Mouse (Mus musculus): ENCODE results near the gene Hoxc4. TPM values are rescaled to one million over a fixed set of nuclear protein-coding genes. Genes with fewer than 3 reads are reported as not detected.
A peak's percentile ranks its signal among the peaks of the same experiment; 100 is the strongest.

The Hoxc4 gene
- polyA plus RNA-seq, 1 experiment from 2014 or later, result 0.45 TPM

DNA sequence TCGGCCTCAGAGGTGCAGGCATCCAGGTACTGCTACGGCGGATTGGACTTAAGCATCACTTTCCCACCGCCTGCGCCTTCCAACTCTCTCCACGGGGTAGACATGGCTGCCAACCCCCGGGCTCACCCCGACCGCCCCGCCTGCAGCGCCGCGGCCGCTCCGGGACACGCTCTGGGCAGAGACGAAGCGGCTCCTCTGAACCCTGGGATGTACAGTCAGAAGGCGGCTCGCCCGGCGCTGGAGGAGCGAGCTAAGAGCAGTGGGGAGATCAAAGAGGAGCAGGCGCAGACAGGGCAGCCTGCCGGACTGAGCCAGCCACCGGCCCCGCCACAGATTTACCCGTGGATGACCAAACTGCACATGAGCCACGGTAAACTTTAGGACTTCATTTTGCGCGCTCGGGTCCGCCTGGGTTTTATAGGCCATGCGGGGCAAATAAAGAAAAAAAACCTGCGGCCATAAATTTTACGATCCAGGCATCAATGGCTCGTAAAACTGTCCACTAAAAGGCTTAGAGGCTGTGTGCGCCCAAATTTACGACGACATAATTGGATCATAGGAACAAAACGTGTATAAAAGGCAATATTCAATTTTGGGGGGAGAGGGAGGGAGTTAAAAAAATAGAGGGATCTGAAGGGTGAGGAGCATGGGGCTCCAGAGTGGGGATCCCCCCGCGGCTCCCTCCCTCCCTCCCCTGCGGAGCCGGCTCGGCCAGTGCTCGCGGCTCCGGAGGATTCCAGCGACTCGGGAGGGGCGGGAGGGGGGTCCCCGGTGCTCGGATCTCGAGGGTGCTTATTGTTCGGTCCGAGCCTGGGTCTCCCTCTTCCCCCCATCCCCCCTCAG, 4.3 kb upstream of the Hoxc4 start:
- H3K4me2 ChIP-seq (ENCODE audit: low read depth, low read length), result peak overlapping the region; percentile 31; the same call in 1 of the 2 replicates
- H3K36me3 ChIP-seq (ENCODE audit: control insufficient read depth, insufficient read depth), result no peaks in the 10 kb centered on the region
- H3K9me3 ChIP-seq (replicated peaks; ENCODE audit: control insufficient read depth, low read length), result no peaks in the 10 kb centered on the region
- H3K4me3 ChIP-seq (ENCODE audit: low read length), result peak overlapping the region; percentile 15; the same call in 1 of the 2 replicates
- peaks cover 95% of the 10 kb centered on the region for H3K27me3 ChIP-seq (ENCODE audit: control insufficient read depth, insufficient read depth, low read length)
- ATAC-seq (replicated peaks; ENCODE audit: extremely low read depth, insufficient read depth, low FRiP score), result no peak
- H3K9ac ChIP-seq (ENCODE audit: low read length), result no peak overlapping the region
- WGBS, result under 1% methylated on average over 51 of the region's 57 CpGs
- H3K4me1 ChIP-seq (ENCODE audit: control insufficient read depth, insufficient read depth, low read length), result no peaks in the 10 kb centered on the region; the same call in 1 of the 2 replicates
- H3K27ac ChIP-seq (ENCODE audit: low read length), result no peak overlapping the region

DNA sequence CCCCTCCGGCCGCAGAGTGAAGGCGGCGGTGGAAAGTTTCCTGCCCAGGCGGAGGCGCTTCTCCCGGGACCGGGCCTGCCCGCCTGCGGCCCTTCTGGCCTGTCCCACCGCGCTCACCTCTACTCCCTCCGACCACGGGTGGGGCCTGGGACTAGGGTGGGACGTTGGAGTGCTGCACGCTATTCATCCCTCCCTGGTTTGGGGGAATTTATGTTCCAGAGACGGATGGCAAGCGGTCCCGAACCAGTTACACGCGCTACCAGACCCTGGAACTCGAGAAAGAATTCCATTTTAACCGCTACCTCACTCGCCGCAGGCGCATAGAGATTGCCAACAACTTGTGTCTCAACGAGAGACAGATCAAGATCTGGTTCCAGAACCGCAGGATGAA, 3.7 kb upstream of the Hoxc4 start:
- no peaks in the 10 kb centered on the region for H3K36me3 ChIP-seq (ENCODE audit: control insufficient read depth, insufficient read depth)
- no peak overlapping the region for H3K4me3 ChIP-seq (ENCODE audit: low read length)
- no peak overlapping the region for H3K9ac ChIP-seq (ENCODE audit: low read length)
- no peak overlapping the region for H3K27ac ChIP-seq (ENCODE audit: low read length)
- no peaks in the 10 kb centered on the region for H3K9me3 ChIP-seq (replicated peaks; ENCODE audit: control insufficient read depth, low read length)
- H3K4me2 ChIP-seq (ENCODE audit: low read depth, low read length), result no peak overlapping the region
- ATAC-seq (replicated peaks; ENCODE audit: extremely low read depth, insufficient read depth, low FRiP score), result no peak
- peaks cover 98% of the 10 kb centered on the region for H3K27me3 ChIP-seq (ENCODE audit: control insufficient read depth, insufficient read depth, low read length)
- 3% methylated on average over 23 of the region's 28 CpGs for WGBS
- no peaks in the 10 kb centered on the region; the same call in 1 of the 2 replicates for H3K4me1 ChIP-seq (ENCODE audit: control insufficient read depth, insufficient read depth, low read length)

GRCm38 (mm10) chr15:103015406-103016166, 3.1 kb upstream of the Hoxc4 start:
- Histone ChIP-seq H3K4me2 (ENCODE audit: low read depth, low read length) (no peak overlapping the region), H3K4me3 (ENCODE audit: low read length) (no peak overlapping the region), H3K4me1 (ENCODE audit: control insufficient read depth, insufficient read depth, low read length) (no peaks in the 10 kb centered on the region; the same call in 1 of the 2 replicates), H3K9ac (ENCODE audit: low read length) (no peak overlapping the region), H3K9me3 (replicated peaks; ENCODE audit: control insufficient read depth, low read length) (no peaks in the 10 kb centered on the region), H3K36me3 (ENCODE audit: control insufficient read depth, insufficient read depth) (no peaks in the 10 kb centered on the region), H3K27ac (ENCODE audit: low read length) (no peak overlapping the region), H3K27me3 (ENCODE audit: control insufficient read depth, insufficient read depth, low read length) (peaks cover 98% of the 10 kb centered on the region)
- no peak for ATAC-seq (replicated peaks; ENCODE audit: extremely low read depth, insufficient read depth, low FRiP score)
- WGBS, result 6% methylated on average over 19 of the region's 19 CpGs

- Histone ChIP-seq H3K36me3 (ENCODE audit: control insufficient read depth, insufficient read depth) (no peaks in the 10 kb centered on the region), H3K27ac (ENCODE audit: low read length) (no peak overlapping the region), H3K9me3 (replicated peaks; ENCODE audit: control insufficient read depth, low read length) (no peaks in the 10 kb centered on the region), H3K4me2 (ENCODE audit: low read depth, low read length) (no peak overlapping the region), H3K9ac (ENCODE audit: low read length) (no peak overlapping the region), H3K4me1 (ENCODE audit: control insufficient read depth, insufficient read depth, low read length) (no peaks in the 10 kb centered on the region), H3K4me3 (ENCODE audit: low read length) (no peak overlapping the region), H3K27me3 (ENCODE audit: control insufficient read depth, insufficient read depth, low read length) (peaks cover 95% of the 10 kb centered on the region)
- ATAC-seq (replicated peaks; ENCODE audit: extremely low read depth, insufficient read depth, low FRiP score), result no peak
- under 1% methylated on average over 8 of the region's 8 CpGs for WGBS
Observed at GRCm38 (mm10) chr15:103020899-103021418, 2.2 kb downstream of the Hoxc4 start.

DNA sequence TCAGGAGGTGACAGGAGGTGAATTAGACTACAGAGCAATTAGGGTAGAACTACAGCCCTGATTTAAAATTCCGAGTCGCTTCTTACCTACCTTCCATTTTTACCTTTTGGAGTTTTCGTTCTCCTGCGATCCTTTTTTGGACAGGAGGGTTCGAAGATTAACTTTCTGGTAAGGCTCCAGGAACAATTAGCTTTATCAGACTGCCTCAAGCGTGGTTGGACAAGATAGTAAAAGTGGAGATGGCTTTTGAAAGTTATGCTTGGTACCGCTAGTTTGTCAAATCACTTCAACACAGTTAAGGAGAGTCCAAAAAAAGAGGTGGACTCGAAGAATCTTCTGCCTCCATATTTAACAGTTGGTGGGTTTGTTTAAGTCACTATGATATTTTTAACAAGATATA, 2.8 kb downstream of the Hoxc4 start:
- ATAC-seq (replicated peaks; ENCODE audit: extremely low read depth, insufficient read depth, low FRiP score), result no peak
- Histone ChIP-seq H3K36me3 (ENCODE audit: control insufficient read depth, insufficient read depth) (no peaks in the 10 kb centered on the region), H3K27me3 (ENCODE audit: control insufficient read depth, insufficient read depth, low read length) (peaks cover 95% of the 10 kb centered on the region), H3K4me2 (ENCODE audit: low read depth, low read length) (no peak overlapping the region), H3K4me1 (ENCODE audit: control insufficient read depth, insufficient read depth, low read length) (no peaks in the 10 kb centered on the region), H3K4me3 (ENCODE audit: low read length) (no peak overlapping the region), H3K9me3 (replicated peaks; ENCODE audit: control insufficient read depth, low read length) (no peaks in the 10 kb centered on the region), H3K9ac (ENCODE audit: low read length) (no peak overlapping the region), H3K27ac (ENCODE audit: low read length) (no peak overlapping the region)
- 6% methylated on average over 8 of the region's 8 CpGs for WGBS

GRCm38 (mm10) chr15:103024131-103024530, 5.4 kb downstream of the Hoxc4 start:
- Histone ChIP-seq H3K4me3 (ENCODE audit: low read length) (no peak overlapping the region), H3K27me3 (ENCODE audit: control insufficient read depth, insufficient read depth, low read length) (peaks cover 95% of the 10 kb centered on the region), H3K4me1 (ENCODE audit: control insufficient read depth, insufficient read depth, low read length) (no peaks in the 10 kb centered on the region), H3K9me3 (replicated peaks; ENCODE audit: control insufficient read depth, low read length) (no peaks in the 10 kb centered on the region), H3K4me2 (ENCODE audit: low read depth, low read length) (no peak overlapping the region), H3K36me3 (ENCODE audit: control insufficient read depth, insufficient read depth) (no peaks in the 10 kb centered on the region), H3K9ac (ENCODE audit: low read length) (no peak overlapping the region), H3K27ac (ENCODE audit: low read length) (no peak overlapping the region)
- WGBS, result 2% methylated on average over 2 of the region's 2 CpGs
- no peak for ATAC-seq (replicated peaks; ENCODE audit: extremely low read depth, insufficient read depth, low FRiP score)

DNA sequence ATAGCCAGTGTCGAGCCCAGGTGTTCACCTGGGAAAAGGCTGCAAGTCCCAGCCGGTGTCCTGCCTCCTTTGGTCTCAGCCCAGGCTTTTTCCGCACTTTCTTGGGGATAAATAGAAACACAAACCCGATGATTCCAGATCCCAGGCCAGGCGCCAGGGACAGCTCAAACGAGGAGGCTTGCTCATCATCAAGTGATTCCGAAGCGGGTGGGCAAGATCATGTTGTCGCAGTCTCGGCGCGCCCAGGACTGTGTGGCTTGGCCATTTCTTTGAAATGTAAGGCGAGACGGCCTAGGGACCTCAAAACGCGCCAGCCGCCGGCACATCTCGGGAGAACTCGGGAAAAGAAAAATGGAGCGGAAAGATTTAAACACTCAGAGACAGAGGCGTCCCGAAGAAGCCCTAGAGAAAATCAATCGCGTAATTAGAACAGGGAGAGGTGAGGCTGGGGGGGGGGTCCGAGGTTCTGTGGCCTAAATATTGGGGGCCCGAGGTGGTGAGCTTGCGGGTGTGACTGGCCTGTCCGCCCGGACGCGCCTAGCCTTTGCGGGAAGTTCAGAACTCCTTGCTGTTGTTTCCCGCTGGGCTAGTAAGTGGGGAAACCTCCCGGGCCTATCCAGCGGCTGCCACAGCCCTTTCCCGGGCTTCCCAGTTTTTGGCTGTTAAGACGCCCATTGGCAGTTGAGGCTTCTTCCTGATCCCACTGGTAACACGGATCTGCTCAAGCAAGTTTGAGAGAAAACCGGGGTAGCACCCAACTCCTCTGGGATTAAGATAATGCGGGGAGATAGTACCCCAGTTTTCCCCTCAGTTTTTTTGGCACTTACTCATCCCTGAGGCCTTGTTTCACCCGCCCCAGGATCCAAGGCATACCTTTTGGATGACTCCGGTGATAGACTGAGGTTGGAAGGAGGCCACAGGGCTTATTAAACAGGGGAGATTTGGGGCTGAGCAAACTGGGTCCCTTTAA, 8.8 kb downstream of the Hoxc4 start:
- no peaks in the 10 kb centered on the region for H3K36me3 ChIP-seq (ENCODE audit: control insufficient read depth, insufficient read depth)
- H3K27me3 ChIP-seq (ENCODE audit: control insufficient read depth, insufficient read depth, low read length), result peaks cover 87% of the 10 kb centered on the region
- no peak overlapping the region for H3K9ac ChIP-seq (ENCODE audit: low read length)
- no peak overlapping the region for H3K27ac ChIP-seq (ENCODE audit: low read length)
- no peaks in the 10 kb centered on the region for H3K9me3 ChIP-seq (replicated peaks; ENCODE audit: control insufficient read depth, low read length)
- no peak for ATAC-seq (replicated peaks; ENCODE audit: extremely low read depth, insufficient read depth, low FRiP score)
- no peaks in the 10 kb centered on the region for H3K4me1 ChIP-seq (ENCODE audit: control insufficient read depth, insufficient read depth, low read length)
- H3K4me2 ChIP-seq (ENCODE audit: low read depth, low read length), result no peak overlapping the region
- no peak overlapping the region for H3K4me3 ChIP-seq (ENCODE audit: low read length)
- 3% methylated on average over 43 of the region's 43 CpGs for WGBS

GRCm38 (mm10) chr15:103028916-103029512, 10.3 kb downstream of the Hoxc4 start:
- ATAC-seq (replicated peaks; ENCODE audit: extremely low read depth, insufficient read depth, low FRiP score), result no peak
- Histone ChIP-seq H3K36me3 (ENCODE audit: control insufficient read depth, insufficient read depth) (no peaks in the 10 kb centered on the region), H3K27ac (ENCODE audit: low read length) (no peak overlapping the region), H3K4me2 (ENCODE audit: low read depth, low read length) (no peak overlapping the region), H3K4me1 (ENCODE audit: control insufficient read depth, insufficient read depth, low read length) (no peaks in the 10 kb centered on the region), H3K9me3 (replicated peaks; ENCODE audit: control insufficient read depth, low read length) (no peaks in the 10 kb centered on the region), H3K27me3 (ENCODE audit: control insufficient read depth, insufficient read depth, low read length) (peaks cover 89% of the 10 kb centered on the region), H3K9ac (ENCODE audit: low read length) (no peak overlapping the region), H3K4me3 (ENCODE audit: low read length) (no peak overlapping the region)
- WGBS, result 21% methylated on average over 9 of the region's 9 CpGs
